In genomic region chr9:62540736-62541135, GRCm38 (mm10) we compare ENCODE assay signal across 9 mouse cellular contexts. TPM values are rescaled to one million over a fixed set of nuclear protein-coding genes. Genes with fewer than 3 reads are reported as not detected.
A peak's percentile ranks its signal among the peaks of the same experiment; 100 is the strongest.
DNase-seq lines count a peak whose midpoint lies in the region; ATAC-seq lines count a peak whose summit lies in the region.
"Had no signal": no experiment of that assay in that cellular context is flagged by ENCODE, and none has a peak within 500 bp of the region (broad histone marks: within the 10 kb centered on the region; RNA-seq: fewer than 3 reads in every experiment).

No protein-coding gene starts in this region.

- intact Hi-C loops in gastrocnemius, postnatal 14 days (cut with DNase I; ENCODE audit: low total_unique reads) = no loop called here
- intact Hi-C loops in gastrocnemius, postnatal 36 days (cut with DNase I) = no loop called here

- H3K9ac ChIP-seq in hindbrain, embryonic 13.5 days = no peak overlapping the region
- H3K9ac ChIP-seq in midbrain, embryonic 12.5 days (replicated peaks) = no peak overlapping the region

- H3K9me3 ChIP-seq in hindbrain, embryonic 13.5 days = no peaks in the 10 kb centered on the region
- H3K9me3 ChIP-seq in midbrain, embryonic 12.5 days = no peaks in the 10 kb centered on the region

- H3K4me2 ChIP-seq in hindbrain, embryonic 13.5 days = no peak overlapping the region
- H3K4me2 ChIP-seq in midbrain, embryonic 12.5 days (replicated peaks) = no peak overlapping the region

- H3K4me3 ChIP-seq in hindbrain, embryonic 13.5 days = no peak overlapping the region
- no peak overlapping the region for H3K4me3 ChIP-seq in midbrain, embryonic 12.5 days

- ATAC-seq in hindbrain, embryonic 13.5 days (ENCODE audit: low FRiP score) = no peak
- no peak for ATAC-seq in midbrain, embryonic 12.5 days (ENCODE audit: low FRiP score, low read depth)

- H3K36me3 ChIP-seq in hindbrain, embryonic 13.5 days = no peaks in the 10 kb centered on the region
- H3K36me3 ChIP-seq in midbrain, embryonic 12.5 days = no peaks in the 10 kb centered on the region

- DNase-seq in gastrocnemius, postnatal 14 days = peak; percentile 60
- DNase-seq in gastrocnemius, postnatal 36 days = no peak
- DNase-seq in cerebellum, adult 9-11 months = peak; percentile 95
- DNase-seq in urinary bladder, postnatal 36 days (ENCODE audit: low spot score in 2 of 2) = no peak
- no peak for DNase-seq in adrenal gland, adult 18-20 months (ENCODE audit: low spot score in 2 of 2)
- no peak for DNase-seq in thymus, postnatal 4 days

- 17% methylated on average over 10 of the region's 10 CpGs for WGBS in hindbrain, embryonic 13.5 days
- 44% methylated on average over 10 of the region's 10 CpGs for WGBS in midbrain, embryonic 12.5 days

- peaks cover 85% of the 10 kb centered on the region for H3K4me1 ChIP-seq in hindbrain, embryonic 13.5 days (replicated peaks)
- peaks cover 62% of the 10 kb centered on the region for H3K4me1 ChIP-seq in midbrain, embryonic 12.5 days

- H3K27me3 ChIP-seq in hindbrain, embryonic 13.5 days = 0 out of 2 replicates have a peak, but pooled peaks cover 5% of the 10 kb centered on the region
- peaks cover 20% of the 10 kb centered on the region; the same call in 1 of the 2 replicates for H3K27me3 ChIP-seq in midbrain, embryonic 12.5 days

- H3K27ac ChIP-seq in hindbrain, embryonic 13.5 days = peak overlapping the region; percentile 89
- peak overlapping the region; percentile 64 for H3K27ac ChIP-seq in midbrain, embryonic 12.5 days (replicated peaks)
- H3K27ac ChIP-seq: kidney, postnatal 0 days had no signal

RNA-seq across cellular contexts. Expression of gene Coro2b, which starts 3.9 kb away (rescaled TPM):
- 10 to 100 TPM in 1 of 2 experiments, 1 to 10 TPM in 1; 8.2 to 11.4 TPM for total RNA-seq in gastrocnemius, postnatal 14 days (2021)
- total RNA-seq in gastrocnemius, postnatal 36 days (2021) = 1 to 10 TPM; 5.5 to 6.8 TPM
- polyA plus RNA-seq in hindbrain, embryonic 13.5 days (2015; fragmentation: Nextera tagmentation; extraction: Ambion mirVana) = 34.3 and 39.0 TPM in 2 replicates
- polyA plus RNA-seq in midbrain, embryonic 12.5 days (2016; fragmentation: Nextera tagmentation; extraction: Ambion mirVana) = 28.9 and 34.0 TPM in 2 replicates
- total RNA-seq in adrenal gland, adult 18-20 months (2021) = 10 to 100 TPM; 10.5 to 14.8 TPM

Comparison
In these comparisons a context has a peak if more than half of its experiments do, and no peak if none do; other contexts are left out.
1. DNase-seq: peak in gastrocnemius, postnatal 14 days (single experiment) and cerebellum, adult 9-11 months (single experiment); none in gastrocnemius, postnatal 36 days (0 of 2), urinary bladder, postnatal 36 days (0 of 2), adrenal gland, adult 18-20 months (0 of 2) and thymus, postnatal 4 days (single experiment).